Mouse (Mus musculus) erythroid progenitor cell, adult 5-6 weeks (primary cell): ENCODE measurements around the gene Auts2. TPM values are rescaled to one million over a fixed set of nuclear protein-coding genes. Genes with fewer than 3 reads are reported as not detected.

Experiments
- ATAC-seq: replicated peaks from 2 replicates; pipeline ENCODE4 v1.8.0; 2016; ENCODE audit warnings: moderate number of reproducible peaks, mild to moderate bottlenecking, moderate TSS enrichment, inconsistent platforms; ENCODE audit not compliant: poor library complexity, low FRiP score, severe bottlenecking
- total RNA-seq, 2 experiments: library from RNA; stranded (forward) in 1 of 2; stranded (reverse) in 1 of 2; fragments of 150-400 nt in 1 of 2; fragments of 186-747, 209-891 nt in 1 of 2; gene quantifications; 2 replicates each; pipeline versions ENCODE4 v1.2.3 to v1.2.4; 2015 to 2017; ENCODE audit warnings: low replicate concordance in 2 of 2

The Auts2 gene
- total RNA-seq, 2 experiments from 2014 or later, result not detected

DNA sequence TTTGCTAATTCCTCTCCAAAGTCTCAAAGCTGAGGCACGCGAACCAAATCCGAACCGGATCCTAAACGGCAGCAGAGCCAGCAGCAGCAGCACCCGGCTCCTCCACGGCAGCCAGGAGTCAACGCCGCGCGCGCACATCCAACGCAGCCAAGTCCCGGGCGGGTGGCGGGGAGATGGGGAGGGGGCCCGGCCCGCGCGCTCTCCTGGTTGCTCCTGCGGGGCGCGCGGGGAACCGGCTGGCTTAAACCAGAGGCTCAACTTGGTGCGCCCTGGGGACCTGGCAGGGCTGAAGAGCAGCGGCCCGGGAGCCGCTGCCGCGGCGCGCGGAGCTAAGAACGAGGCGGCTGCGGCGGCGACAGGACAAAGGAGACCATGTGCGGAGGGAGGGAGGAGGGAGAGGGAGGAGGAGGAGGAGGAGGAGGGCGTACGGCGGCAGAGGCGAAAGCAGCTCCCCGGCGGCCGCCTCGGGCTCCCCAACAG is 1005.3 kb downstream of the Auts2 start:
- no peak for ATAC-seq

DNA sequence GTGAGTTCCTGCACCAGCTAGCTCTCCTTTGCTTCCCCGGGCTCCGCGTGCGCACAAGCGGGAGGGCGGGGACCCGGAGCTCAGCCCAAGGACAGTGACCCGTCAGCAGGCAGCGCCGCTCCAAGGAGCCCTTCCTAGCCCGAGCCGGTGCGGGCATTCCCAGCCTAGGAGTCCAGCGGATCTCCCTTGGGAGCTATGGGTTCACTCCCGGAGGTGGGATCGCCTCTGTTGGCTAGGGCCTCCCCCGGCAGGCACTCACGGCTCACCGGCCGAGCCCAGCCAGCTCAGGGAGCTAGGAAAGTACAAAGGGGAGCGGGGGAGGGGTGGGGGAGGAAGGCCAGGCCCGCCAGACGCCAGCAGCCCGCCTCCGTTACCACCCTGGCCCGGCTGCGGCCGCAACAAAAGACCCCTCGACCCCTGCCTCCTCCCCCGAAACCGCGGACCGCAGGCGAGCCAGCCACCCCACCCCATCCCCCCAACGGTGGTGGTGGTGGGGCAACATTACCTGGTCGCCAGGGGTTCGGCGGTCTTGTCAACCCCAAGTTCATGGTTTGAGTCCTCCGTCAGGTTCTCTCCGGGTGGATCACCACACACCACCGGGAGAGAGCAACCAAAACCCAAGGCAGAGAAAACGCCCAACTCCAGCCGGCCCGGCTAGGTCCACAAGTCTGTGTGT is 1005.9 kb downstream of the Auts2 start:
- ATAC-seq, result no peak

DNA sequence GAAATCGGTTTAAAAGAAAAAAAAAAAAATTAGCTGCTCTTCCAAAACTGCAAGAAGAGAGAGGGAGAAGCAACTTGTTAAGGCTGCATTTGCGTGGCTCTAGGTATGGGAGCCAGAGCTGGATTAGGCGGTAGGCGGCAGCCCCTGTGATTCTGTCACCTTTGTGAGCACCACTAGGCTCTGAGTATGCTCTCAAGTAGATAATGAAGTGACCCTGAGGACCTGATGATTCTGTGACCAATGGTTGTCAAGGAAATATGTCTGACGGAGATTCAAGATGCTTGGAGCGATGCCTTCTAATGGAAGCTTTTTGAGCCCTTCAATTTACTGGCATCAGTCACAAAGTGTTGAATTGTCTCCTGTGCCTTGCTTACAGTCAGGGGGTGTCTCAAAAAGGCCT is 1007.4 kb downstream of the Auts2 start:
- ATAC-seq, result no peak

GRCm38 (mm10) chr5:131533815-131534214 is 1009.3 kb downstream of the Auts2 start:
- ATAC-seq, result no peak

GRCm38 (mm10) chr5:131531744-131532552 is 1011.2 kb downstream of the Auts2 start:
- no peak for ATAC-seq

- no peak for ATAC-seq
These were observed 1012.3 kb downstream of the Auts2 start for GRCm38 (mm10) chr5:131530828-131531227.

DNA sequence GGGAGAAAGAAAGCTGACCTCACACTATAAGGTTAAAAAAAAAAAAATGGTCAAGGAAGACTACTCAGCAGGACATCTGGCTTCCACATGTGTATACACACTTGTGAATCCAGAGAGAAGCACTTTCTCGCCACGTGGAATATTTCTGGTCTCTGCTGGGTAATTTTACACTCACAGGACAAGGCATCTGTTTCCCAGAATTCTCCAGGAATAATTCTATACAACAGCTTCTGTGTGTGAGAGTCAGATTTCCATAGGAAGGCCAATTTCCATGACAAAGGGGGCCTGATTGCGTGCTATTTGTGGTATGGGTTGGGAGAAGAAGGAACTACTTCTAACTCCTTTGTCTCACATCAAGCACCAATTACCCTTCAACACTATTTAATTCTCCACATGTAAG is 1016.5 kb downstream of the Auts2 start:
- no peak for ATAC-seq

DNA sequence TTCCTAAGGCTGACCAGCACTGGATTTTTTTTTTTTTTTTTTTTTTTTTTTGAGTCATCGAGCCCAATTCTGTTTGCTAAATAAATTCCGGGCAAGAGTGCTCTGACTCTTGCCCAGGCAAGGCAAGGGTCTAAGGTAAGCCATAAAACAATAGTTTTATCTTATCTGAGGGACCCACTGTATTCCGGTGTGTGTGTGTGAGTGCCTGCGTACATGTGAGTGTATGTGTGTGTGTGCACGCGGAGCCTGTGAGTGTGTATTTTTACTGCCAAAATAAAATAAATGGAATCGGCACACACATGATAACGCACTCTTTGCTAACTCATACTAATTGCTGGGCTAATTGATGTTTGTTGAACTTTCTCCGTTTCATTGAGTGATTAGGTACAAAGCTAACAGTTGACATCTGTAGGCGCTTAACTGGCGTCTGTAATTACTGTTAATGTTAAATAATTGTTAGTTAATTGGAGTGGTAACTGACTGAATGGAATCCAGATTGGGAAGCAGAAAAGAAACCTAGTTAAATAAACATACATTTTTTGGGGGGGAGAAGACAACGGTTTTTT is 1018.2 kb downstream of the Auts2 start:
- no peak for ATAC-seq

- no peak for ATAC-seq
These were observed 1023.6 kb downstream of the Auts2 start for GRCm38 (mm10) chr5:131519560-131519959.

DNA sequence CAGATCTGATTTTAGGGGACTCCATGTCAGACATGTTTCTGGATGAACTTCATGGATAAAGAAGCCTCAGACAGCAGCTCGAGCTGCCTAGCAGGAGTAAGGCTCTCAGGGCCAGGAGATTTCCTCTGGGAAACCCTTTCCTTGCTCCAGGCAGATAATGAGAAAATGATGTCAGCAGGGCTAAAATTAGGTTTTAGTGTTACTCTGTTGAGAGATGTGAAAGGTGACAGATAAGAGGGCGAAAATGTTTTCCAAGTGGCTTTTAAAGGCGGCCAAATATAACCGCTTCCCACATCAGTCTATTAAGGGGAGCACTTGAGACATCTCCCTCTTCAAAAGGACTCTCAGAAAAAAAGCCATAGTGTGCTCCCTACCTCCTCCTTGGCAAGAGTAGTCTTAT is 1025.5 kb downstream of the Auts2 start:
- ATAC-seq, result no peak

DNA sequence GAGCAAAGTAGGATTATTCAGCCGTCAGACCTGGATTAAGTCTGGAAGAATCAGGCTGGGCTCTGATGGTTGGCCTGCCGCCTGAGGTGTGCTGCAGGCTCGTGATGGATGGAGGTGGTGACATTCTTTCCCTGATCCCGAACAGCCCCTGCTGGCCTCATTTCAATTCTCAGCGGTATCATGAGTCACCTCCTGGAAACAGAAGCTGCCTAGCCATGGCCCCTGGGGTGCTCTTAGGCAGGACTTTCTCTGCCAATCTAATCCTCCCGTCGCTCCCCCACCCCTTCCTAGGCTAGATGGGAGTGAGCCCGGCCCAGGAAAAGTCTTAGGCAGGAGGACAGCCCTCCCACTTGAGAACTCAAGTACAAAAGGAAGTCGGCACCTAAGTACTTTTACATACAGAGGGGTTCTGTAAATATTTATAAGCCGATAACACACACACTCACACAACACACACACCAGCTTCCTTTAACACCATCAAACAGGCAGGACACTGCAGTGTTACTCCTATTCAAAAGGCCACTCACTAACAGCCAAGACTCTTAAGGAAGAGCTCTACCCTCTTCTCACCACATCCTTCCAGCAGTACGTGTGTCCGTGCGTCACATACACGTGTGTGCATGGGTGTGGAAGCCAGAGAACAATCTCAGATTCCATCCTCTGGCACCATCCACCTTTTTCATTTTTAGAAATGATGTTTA is 1027.3 kb downstream of the Auts2 start:
- ATAC-seq, result no peak

DNA sequence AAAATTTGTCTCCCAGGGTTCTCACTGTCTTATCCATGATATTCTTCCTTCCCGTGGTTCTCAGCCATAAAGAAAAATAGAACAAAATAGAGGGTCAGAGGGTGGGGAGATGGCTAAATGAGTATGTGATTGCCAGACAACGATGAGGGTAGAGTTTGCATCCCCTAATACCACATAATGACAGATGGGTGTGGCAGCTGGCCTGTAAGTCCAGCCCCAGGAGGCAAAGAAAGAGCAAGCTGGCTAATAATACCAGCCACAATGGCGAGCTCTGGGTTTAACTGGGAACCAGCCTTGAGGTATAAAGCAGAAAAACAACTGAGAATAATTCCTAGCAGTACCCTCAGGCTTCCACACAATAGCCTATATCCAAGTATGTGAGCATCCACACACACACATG is 1029.4 kb downstream of the Auts2 start:
- ATAC-seq, result no peak

- no peak for ATAC-seq
These were observed 1030.5 kb downstream of the Auts2 start for GRCm38 (mm10) chr5:131512617-131513016.

GRCm38 (mm10) chr5:131510659-131511058 is 1032.5 kb downstream of the Auts2 start:
- no peak for ATAC-seq

- no peak for ATAC-seq
These were observed 1033.8 kb downstream of the Auts2 start for GRCm38 (mm10) chr5:131509315-131509714.

- no peak for ATAC-seq
These were observed 1044.3 kb downstream of the Auts2 start for GRCm38 (mm10) chr5:131498865-131499264.

DNA sequence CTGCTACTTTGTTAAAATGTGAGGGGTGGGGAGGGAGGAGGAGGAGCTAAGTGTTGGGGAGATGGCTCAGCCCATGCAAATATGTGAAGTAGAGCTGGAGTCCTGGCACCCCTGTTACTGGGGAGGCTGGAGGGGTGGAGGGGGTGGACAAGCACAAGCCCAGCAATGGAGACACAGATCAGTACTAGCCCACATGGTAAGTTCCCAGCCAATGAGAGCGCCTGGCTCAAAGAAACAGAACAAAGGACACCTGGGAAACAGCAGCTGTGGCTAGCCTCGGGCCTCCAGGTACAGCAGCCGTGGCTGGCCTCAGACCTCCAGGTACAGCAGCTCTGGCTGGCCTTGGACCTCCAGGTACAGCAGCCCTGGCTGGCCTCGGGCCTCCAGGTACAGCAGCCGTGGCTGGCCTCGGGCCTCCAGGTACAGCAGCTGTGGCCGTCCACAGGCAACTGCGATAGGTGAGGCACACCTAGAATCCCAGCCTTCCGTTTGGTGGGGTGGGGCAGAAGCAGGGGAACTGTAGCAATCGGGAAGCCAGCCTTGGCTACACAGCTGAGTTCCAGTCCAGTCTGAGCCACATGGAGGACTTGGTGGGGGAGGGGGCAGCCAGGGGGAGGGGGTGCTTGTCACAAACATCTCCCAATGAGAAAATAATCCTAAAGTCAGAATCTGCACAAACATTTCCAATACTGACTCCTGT is 1046.5 kb downstream of the Auts2 start:
- no peak for ATAC-seq

- no peak for ATAC-seq
These were observed 1048.6 kb downstream of the Auts2 start for GRCm38 (mm10) chr5:131494564-131494963.

- no peak for ATAC-seq
These were observed 1050.6 kb downstream of the Auts2 start for GRCm38 (mm10) chr5:131492535-131492934.

GRCm38 (mm10) chr5:131491843-131492242 is 1051.3 kb downstream of the Auts2 start:
- no peak for ATAC-seq
